Mouse (Mus musculus) testis, adult 2 months (tissue): ENCODE data around the gene Fanca. TPM values are rescaled to one million over a fixed set of nuclear protein-coding genes. Genes with fewer than 3 reads are reported as not detected.
"Not testable (repeated sequence)": the region's sequence is repeated elsewhere in the genome, so short reads cannot be mapped to it uniquely, and the experiment has no call there.

ENCODE experiments used
- H3K27ac ChIP-seq: fragments of 200-500 bp; 2 replicates; pipeline ENCODE4 v1.5.1; 2012; ENCODE audit warnings: low read depth, low read length; ENCODE audit not compliant: control insufficient read depth, insufficient read depth
- H3K27me3 ChIP-seq: fragments of 200-500 bp; 2 replicates; pipeline ENCODE4 v1.6.1; 2012; ENCODE audit warnings: mild to moderate bottlenecking, low read length, moderate library complexity; ENCODE audit not compliant: control insufficient read depth, insufficient read depth
- H3K36me3 ChIP-seq: fragments of 200-500 bp; 2 replicates; pipeline ENCODE4 v1.6.1; 2012; ENCODE audit warnings: mild to moderate bottlenecking, low read length; ENCODE audit not compliant: control insufficient read depth, insufficient read depth
- H3K4me1 ChIP-seq: fragments of 200-500 bp; 2 replicates; pipeline ENCODE4 v1.6.1; 2012; ENCODE audit warnings: low read length; ENCODE audit not compliant: control insufficient read depth, insufficient read depth
- H3K4me3 ChIP-seq: fragments of 200-500 bp; 2 replicates; pipeline ENCODE4 v1.5.1; 2012; ENCODE audit warnings: low read depth, mild to moderate bottlenecking, low read length, moderate library complexity, mixed read lengths; ENCODE audit not compliant: control insufficient read depth
- CTCF ChIP-seq: fragments of 200-500 bp; IDR thresholded peaks from 2 replicates; pipeline ENCODE4 v1.5.1; 2012; ENCODE audit warnings: low read depth, mild to moderate bottlenecking, inconsistent platforms, low read length, moderate library complexity; ENCODE audit not compliant: control insufficient read depth, insufficient read depth, insufficient replicate concordance
- POLR2A ChIP-seq: fragments of 200-500 bp; IDR thresholded peaks from 2 replicates; pipeline ENCODE4 v1.6.1; 2012; ENCODE audit warnings: low read depth, mild to moderate bottlenecking, inconsistent platforms, low read length, moderate library complexity; ENCODE audit not compliant: control insufficient read depth
- polyA plus RNA-seq: library from polyadenylated mRNA; depleted of rRNA; stranded (reverse); fragments of >200 nt; gene quantifications from 2 replicates; pipeline ENCODE4 v1.2.3, GENCODE M21; 2012

The Fanca gene
- polyA plus RNA-seq, 1 experiment: 37.3 TPM

DNA sequence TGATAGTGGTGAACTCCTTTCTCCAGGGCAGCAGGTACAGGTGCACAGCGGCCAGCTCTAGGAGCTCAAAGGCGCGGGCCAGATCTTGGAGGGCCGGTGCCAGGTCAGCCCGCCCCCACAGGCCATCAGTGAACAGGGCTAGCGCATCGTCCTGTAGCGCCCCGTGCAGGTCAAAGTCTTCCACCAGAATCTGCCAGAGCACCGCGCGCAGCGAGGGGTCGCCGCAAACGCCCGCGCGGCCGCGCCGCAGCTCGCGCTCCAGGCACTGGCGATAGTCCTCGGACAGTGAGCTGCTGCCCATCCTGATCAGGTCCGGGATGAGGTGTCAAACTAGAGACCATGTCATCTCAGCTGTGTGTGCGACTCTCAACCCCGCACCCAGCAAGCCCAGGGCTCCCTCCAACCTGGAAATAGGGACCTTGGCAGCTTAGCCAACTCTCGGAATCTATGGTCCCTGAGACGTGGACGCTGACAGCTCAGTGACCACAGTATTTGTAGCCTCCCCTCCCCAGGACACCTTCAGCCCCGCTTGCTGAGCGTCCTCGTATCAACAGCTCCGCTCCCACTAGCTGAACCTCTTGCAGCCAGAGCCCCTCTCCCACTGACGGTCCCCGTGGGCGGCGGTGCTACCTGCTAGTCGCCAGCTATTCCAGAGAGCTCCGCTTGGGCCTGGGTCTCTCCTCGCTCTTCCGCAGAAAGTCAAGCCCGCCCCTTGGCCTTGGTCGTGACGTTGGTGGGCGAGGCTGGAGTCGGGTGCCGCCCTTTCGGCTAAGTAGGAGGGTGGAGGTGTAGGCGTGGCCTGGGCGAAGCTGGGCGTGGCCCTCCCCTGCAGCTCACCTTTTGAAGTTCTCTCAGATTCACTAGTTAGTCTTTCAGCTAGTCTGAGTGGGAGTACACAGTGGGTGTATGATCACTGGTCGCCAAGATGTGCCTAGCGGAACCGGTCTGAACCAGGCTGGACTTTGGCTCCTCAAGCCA is 82.6 kb downstream of the Fanca start, which contains the start of gene Spata2l:
Gene Spata2l (minus strand): TSS at position 714 of the 978 bp plus-strand sequence.
- Histone ChIP-seq H3K4me3 (peak within 1 kb of the TSS; percentile 87), H3K36me3 (no peaks in the 10 kb centered on the region), H3K27me3 (no peaks in the 10 kb centered on the region), H3K27ac (peak within 1 kb of the TSS; percentile 93), H3K4me1 (peaks cover 18% of the 10 kb centered on the region)
- TF ChIP-seq CTCF: no peak
- TF ChIP-seq POLR2A: peak; percentile 29; the same call in 1 of the 2 replicates

DNA sequence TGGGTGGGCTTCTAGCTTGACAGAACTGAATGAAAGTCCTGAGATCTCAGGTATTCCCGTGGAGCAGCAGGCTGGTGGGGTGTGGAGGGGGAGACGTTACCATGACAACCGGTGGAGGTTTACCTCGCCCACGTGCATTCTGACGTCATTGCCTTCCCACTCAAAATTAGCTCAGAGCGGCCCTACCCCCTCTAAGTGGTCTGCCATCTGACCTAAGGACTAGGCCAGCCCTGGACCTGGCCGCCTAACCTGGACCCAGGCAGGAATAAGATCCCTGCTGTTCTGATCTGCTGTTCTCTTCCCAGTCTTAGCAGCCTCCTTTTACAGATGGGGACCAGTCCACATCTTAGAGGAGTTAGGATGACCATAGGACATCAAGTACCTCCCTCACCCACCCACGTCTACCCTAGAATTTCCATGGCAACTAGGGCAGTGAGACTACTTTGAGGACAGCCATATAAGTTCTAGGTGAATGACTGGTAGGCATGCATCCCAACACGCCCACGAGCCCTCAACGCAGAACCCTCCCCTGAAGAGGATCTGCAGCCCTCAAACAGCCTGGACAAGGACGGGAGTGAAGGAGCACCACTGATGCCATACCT is 83.4 kb downstream of the Fanca start:
- Histone ChIP-seq H3K4me1 (peaks cover 18% of the 10 kb centered on the region), H3K4me3 (peak overlapping the region; percentile 87), H3K27me3 (no peaks in the 10 kb centered on the region), H3K36me3 (no peaks in the 10 kb centered on the region), H3K27ac (peak overlapping the region; percentile 93)
- TF ChIP-seq CTCF (0 out of 2 replicates have a peak, but pooled peaks have one; percentile 2), POLR2A (peak; percentile 81; the same call in 1 of the 2 replicates)

DNA sequence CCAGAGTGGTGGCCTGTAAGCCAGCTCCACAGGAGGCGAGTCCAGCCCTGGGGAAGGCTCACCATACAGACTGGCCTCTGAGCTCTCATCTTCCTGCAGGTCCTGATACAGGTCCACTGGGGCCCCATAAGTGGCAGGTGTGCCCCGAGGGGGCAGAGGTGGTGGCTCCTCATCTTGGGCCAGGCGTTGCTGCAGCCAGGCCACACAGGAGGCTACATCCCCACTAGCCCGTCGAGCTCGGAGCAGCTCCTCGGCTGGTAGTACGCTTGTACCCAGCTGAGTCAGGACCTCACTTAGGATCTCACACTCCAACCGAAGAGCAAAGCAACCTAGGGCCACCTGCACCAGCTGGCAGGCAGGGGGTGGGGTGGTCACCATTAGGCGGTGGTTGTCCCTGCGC is 84.6 kb downstream of the Fanca start:
- peaks cover 18% of the 10 kb centered on the region for H3K4me1 ChIP-seq
- H3K36me3 ChIP-seq: no peaks in the 10 kb centered on the region
- H3K27me3 ChIP-seq: no peaks in the 10 kb centered on the region
- H3K27ac ChIP-seq: no peak overlapping the region
- TF ChIP-seq POLR2A (no peak), CTCF (no peak)
- H3K4me3 ChIP-seq: peak overlapping the region; percentile 87

DNA sequence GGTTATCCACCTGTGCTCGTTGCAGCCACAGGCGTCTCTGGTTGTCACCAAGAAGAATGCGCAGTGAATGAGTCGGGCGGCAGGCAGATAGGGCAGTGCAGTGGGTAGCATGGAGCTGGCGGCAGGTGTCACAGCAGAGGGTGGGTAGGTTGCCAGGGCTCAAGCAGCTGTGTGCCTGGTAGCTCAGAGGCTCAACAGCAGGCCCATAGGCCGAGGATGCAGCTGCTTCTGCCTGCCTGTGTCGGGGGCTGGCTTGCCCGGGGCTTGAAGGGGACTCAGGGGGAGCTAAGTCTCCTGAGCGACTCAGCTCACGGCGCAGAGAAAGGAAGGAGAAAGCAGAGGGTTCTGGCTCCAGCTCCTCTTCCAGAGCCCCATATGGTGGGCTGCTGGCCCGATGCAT is 85.1 kb downstream of the Fanca start:
- no peak; the same call in 1 of the 2 replicates for TF ChIP-seq POLR2A
- TF ChIP-seq CTCF: no peak
- H3K4me3 ChIP-seq: peak overlapping the region; percentile 87
- H3K4me1 ChIP-seq: peaks cover 18% of the 10 kb centered on the region
- H3K27me3 ChIP-seq: no peaks in the 10 kb centered on the region
- H3K36me3 ChIP-seq: no peaks in the 10 kb centered on the region
- H3K27ac ChIP-seq: no peak overlapping the region

DNA sequence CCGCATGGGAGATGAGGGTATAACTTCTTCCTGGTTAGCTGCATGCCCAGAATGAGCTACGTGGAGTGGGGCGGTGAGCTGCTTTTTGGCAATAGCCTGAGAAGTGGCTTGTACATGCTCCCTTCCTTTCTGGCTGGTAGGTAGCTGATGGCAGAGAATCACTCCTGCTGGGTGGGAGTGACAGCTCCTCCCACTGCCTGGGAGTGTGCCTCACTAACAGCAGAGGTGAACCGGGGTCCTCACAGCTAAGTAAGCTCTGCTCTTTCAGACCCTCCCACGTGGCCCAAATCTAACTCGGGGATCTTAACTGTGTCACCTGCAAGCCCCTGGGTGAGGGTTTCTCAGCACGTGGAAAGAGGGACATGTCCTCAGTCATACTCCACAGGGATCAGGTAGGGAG is 85.8 kb downstream of the Fanca start:
- Histone ChIP-seq H3K27ac (no peak overlapping the region), H3K36me3 (peaks cover 3% of the 10 kb centered on the region), H3K4me1 (peaks cover 18% of the 10 kb centered on the region), H3K4me3 (peak overlapping the region; percentile 87), H3K27me3 (no peaks in the 10 kb centered on the region)
- TF ChIP-seq POLR2A: no peak
- no peak for TF ChIP-seq CTCF

DNA sequence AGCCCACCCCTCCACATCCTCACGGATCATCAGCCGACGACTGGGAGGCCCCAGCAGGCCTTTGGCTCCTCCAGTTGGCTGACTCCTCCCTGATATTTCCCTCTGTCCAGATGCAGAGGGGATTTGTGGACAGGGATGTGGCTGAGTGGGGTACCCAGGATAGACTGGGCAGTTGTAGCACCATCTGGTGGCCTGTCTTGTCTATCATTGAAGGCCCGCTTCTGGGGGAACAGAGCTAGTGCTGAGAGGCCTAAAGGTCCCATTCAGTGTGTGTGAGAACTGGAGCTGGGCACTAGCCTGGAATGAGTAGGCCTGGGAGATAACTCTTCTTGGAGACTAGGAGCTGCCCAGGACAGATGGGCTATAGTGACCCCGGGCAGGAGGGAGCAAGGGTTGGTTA is 86.6 kb downstream of the Fanca start:
- Histone ChIP-seq H3K4me3 (no peak overlapping the region), H3K27ac (no peak overlapping the region), H3K27me3 (no peaks in the 10 kb centered on the region), H3K36me3 (peaks cover 3% of the 10 kb centered on the region), H3K4me1 (peaks cover 18% of the 10 kb centered on the region)
- TF ChIP-seq POLR2A: no peak
- TF ChIP-seq CTCF: no peak

DNA sequence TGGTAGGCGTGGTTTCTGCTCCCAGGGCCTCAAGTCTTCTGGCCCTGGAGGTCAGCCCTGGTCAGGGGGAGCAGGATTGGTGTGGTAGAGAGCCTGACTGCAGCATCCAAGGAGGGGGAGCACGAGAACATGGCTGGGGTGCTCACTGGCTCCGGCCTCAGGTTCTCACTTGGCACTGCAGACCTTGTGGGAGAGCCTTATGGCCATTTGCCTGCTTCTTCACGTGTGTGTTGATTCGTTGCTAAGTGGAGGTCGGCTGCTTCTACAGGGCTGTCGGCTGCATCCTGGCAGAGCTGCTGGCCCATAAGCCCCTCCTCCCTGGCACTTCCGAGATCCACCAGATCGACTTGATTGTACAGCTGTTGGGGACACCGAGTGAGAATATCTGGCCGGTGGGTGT is 88.0 kb downstream of the Fanca start:
- H3K36me3 ChIP-seq, H3K4me3 ChIP-seq, H3K27ac ChIP-seq, H3K4me1 ChIP-seq, H3K27me3 ChIP-seq: not testable (repeated sequence)
